Mouse (Mus musculus) bone marrow macrophage, adult 2 months (primary cell): ENCODE measurements at regions not wholly inside any gene's neighbourhood (a gene's known extent, or its start where the extent isn't known, plus 50 kb on each side); places are given as distances from the start of the nearest gene placed in this dataset.

Experiments used
- CTCF ChIP-seq: IDR thresholded peaks from 2 replicates; pipeline ENCODE4 v1.5.1; 2012; ENCODE audit warnings: low read depth, mild to moderate bottlenecking, low read length, moderate library complexity
- POLR2A ChIP-seq: IDR thresholded peaks from 2 replicates; pipeline ENCODE4 v1.6.1; 2012; ENCODE audit warnings: mild to moderate bottlenecking, low read depth, low read length, borderline replicate concordance

DNA sequence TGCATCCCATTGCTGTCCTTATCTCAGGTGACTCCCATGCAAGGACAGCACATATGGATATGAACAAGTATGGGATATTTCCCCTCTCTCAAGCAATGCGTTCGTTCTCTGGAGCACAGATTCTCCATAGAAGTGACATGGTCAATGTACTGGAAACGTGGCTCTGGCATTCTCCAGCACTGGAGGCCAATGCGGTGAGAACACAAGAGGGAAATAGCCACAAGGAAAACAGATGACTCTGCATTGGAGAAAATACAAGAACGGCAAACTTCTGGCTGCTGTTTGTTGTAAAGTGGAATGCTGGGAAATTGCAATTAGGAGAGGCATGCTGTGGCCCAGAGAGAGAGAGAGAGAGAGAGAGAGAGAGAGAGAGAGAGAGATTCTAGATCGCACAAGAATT is 125.6 kb upstream of the Runx1 start:
- no peak for TF ChIP-seq CTCF
- no peak for TF ChIP-seq POLR2A
